Mouse (Mus musculus) intestine, embryonic 14.5 days (tissue): Measurements from ENCODE around the gene C1ql4. TPM values are rescaled to one million over a fixed set of nuclear protein-coding genes. Genes with fewer than 3 reads are reported as not detected.

ENCODE experiments used
- ATAC-seq: fragments of 200-750 bp; cut with Nextera tagmentation; replicated peaks from 2 replicates; pipeline ENCODE4 v1.8.0; 2017; ENCODE audit warnings: low read depth, moderate number of reproducible peaks, moderate TSS enrichment, moderate library complexity; ENCODE audit not compliant: low FRiP score, low TSS enrichment
- DNase-seq: peaks from one replicate; pipeline ENCODE4 v3.0.0-alpha.2; 2018; ENCODE audit warnings: low spot score
- H3K27ac ChIP-seq: fragments of 300-500 bp; sonication (generic); 2 replicates; pipeline ENCODE4 v1.5.1; 2014; ENCODE audit warnings: low read depth, mild to moderate bottlenecking, control low read depth
- H3K27me3 ChIP-seq: fragments of 300-500 bp; sonication (generic); replicated peaks from 2 replicates; pipeline ENCODE4 v1.6.1; 2014; ENCODE audit warnings: low read length, control low read depth; ENCODE audit not compliant: control insufficient read depth, insufficient read depth
- H3K36me3 ChIP-seq: fragments of 300-500 bp; sonication (generic); 2 replicates; pipeline ENCODE4 v1.6.1; 2014; ENCODE audit warnings: low read length, control low read depth; ENCODE audit not compliant: control insufficient read depth, insufficient read depth
- H3K4me1 ChIP-seq: fragments of 300-500 bp; sonication (generic); replicated peaks from 2 replicates; pipeline ENCODE4 v1.6.1; 2014; ENCODE audit warnings: low read length, control low read depth, mixed read lengths; ENCODE audit not compliant: control insufficient read depth, insufficient read depth
- H3K4me2 ChIP-seq: fragments of 300-500 bp; sonication (generic); 2 replicates; pipeline ENCODE4 v1.6.1; 2014; ENCODE audit warnings: low read length
- H3K4me3 ChIP-seq: fragments of 300-500 bp; sonication (generic); 2 replicates; pipeline ENCODE4 v1.5.1; 2014; ENCODE audit warnings: low read depth, low read length, control low read depth, mixed read lengths
- H3K9ac ChIP-seq: fragments of 300-500 bp; sonication (generic); 2 replicates; pipeline ENCODE4 v1.6.1; 2014; ENCODE audit warnings: mild to moderate bottlenecking, low read length
- H3K9me3 ChIP-seq: fragments of 300-500 bp; sonication (generic); 2 replicates; pipeline ENCODE4 v1.6.1; 2016; ENCODE audit warnings: low read length, control low read depth; ENCODE audit not compliant: control insufficient read depth
- WGBS: fragments of 180-500 bp; shearing (Covaris S2); extraction: QIAGEN DNeasy Blood & Tissue Kit; methylation state at CpG from one replicate; pipeline ENCODE4 v1.1.7; 2014; 5-methylcytosine and 5-hydroxymethylcytosine counted together
- polyA plus RNA-seq: library from polyadenylated mRNA; unstranded; fragments of >200 nt; fragmentation: Nextera tagmentation; extraction: Ambion mirVana; gene quantifications from 2 replicates; pipeline ENCODE4 v1.2.1, GENCODE M21; 2014

C1ql4 gene
- polyA plus RNA-seq, 1 experiment from 2014 or later, result 0.16 TPM

DNA sequence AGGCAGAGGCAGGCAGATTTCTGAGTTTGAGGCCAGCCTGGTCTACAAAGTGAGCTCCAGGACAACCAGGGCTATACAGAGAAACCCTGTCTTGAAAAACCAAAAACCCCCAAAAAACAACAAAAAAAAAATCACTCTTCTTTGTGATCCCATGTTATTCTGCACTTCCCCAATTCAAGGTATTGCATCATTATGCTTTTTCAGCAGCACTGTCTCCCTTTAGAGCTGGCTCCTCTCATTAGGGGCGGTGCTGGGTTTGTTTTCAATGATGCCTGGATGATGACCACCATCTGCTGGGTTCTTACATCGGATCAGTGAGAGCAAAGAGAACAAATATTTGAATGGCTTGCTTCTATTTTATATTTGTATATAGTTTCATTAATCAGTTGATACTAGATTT, 35.0 kb upstream of the C1ql4 start:
- H3K9me3 ChIP-seq, result no peaks in the 10 kb centered on the region
- H3K27me3 ChIP-seq, result no peaks in the 10 kb centered on the region
- WGBS, result 59% methylated on average over 2 of the region's 2 CpGs
- H3K36me3 ChIP-seq, result no peaks in the 10 kb centered on the region
- ATAC-seq (no peak), DNase-seq (no peak)
- no peak overlapping the region for H3K4me3 ChIP-seq
- no peak overlapping the region for H3K9ac ChIP-seq
- H3K27ac ChIP-seq, result no peak overlapping the region
- no peak overlapping the region for H3K4me2 ChIP-seq
- no peaks in the 10 kb centered on the region for H3K4me1 ChIP-seq

DNA sequence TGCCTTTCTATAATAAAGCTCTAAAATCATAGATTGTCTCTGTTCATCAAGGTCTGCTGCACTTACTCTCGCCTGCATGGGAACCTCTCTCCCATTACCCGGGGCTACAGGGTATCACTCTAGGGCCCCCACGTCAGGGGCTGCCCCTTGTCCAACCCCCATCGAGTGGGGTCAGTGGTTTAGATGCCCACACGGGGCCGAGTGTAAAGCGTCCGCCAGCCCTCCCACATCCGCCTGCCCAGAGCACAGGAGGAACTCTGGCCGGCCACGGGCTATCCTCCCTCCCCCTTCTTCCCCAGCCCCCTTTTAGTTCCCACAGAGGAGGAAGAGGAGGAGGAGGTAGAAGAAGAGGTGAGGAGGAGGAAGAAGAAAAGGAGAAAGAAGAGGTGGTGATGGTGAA, 33.2 kb upstream of the C1ql4 start:
- Histone ChIP-seq H3K9me3 (no peaks in the 10 kb centered on the region), H3K27ac (no peak overlapping the region), H3K4me3 (no peak overlapping the region), H3K4me1 (no peaks in the 10 kb centered on the region), H3K36me3 (no peaks in the 10 kb centered on the region), H3K9ac (no peak overlapping the region), H3K4me2 (no peak overlapping the region), H3K27me3 (no peaks in the 10 kb centered on the region)
- ATAC-seq (no peak), DNase-seq (no peak)
- WGBS, result 15% methylated on average over 11 of the region's 11 CpGs

DNA sequence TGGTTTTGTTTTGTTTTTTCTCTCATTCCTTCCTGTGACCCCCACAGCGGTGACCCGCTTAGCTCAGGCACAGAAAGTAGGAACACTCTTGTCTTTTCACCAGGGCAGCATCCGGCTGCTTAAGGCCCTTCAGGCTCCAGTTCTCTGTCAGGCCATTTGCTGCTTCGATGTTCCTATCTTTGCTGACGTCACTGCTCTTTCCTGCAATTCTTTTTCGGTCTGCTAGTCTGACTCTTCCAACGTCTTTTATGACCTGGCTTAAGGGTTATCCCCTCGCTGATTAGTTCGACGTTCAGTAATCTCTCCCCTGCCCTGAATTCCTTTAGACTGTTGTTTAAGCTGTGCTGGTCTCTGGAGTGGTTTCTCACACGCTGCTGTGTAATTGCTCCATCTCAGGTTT, 28.9 kb upstream of the C1ql4 start:
- no peak for DNase-seq
- no peak overlapping the region for H3K27ac ChIP-seq

DNA sequence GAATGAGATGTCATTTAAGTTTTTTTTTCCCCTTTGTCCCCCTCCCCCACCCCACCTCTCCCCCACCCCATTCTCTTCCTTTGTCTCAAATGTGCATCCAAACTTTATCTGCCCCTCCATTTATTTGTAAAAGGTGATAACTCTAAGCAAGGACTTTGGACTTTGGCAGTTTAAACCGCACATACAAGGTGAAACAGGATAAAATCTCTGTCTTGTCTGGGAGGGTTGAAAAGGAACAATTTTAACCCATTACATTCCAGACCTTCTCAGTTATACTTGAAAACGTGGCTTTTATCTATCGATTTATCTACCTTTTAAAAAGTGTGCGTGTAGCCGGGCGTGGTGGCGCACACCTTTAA, 27.4 kb upstream of the C1ql4 start:
- DNase-seq, result no peak
- WGBS, result 75% methylated on average over 7 of the region's 7 CpGs
- H3K27ac ChIP-seq, result 0 out of 2 replicates have a peak overlapping the region, but pooled peaks have one; percentile 40

More for the DNA sequence above, 28.9 kb upstream of the C1ql4 start:
- no peaks in the 10 kb centered on the region for H3K27me3 ChIP-seq
- 33% methylated on average over 11 of the region's 11 CpGs for WGBS
- no peak overlapping the region for H3K4me2 ChIP-seq
- no peaks in the 10 kb centered on the region for H3K9me3 ChIP-seq
- H3K4me1 ChIP-seq, result peaks cover 4% of the 10 kb centered on the region; the same call in 1 of the 2 replicates
- no peak overlapping the region for H3K4me3 ChIP-seq
- no peak for ATAC-seq
- H3K36me3 ChIP-seq, result no peaks in the 10 kb centered on the region
- H3K9ac ChIP-seq, result no peak overlapping the region

DNA sequence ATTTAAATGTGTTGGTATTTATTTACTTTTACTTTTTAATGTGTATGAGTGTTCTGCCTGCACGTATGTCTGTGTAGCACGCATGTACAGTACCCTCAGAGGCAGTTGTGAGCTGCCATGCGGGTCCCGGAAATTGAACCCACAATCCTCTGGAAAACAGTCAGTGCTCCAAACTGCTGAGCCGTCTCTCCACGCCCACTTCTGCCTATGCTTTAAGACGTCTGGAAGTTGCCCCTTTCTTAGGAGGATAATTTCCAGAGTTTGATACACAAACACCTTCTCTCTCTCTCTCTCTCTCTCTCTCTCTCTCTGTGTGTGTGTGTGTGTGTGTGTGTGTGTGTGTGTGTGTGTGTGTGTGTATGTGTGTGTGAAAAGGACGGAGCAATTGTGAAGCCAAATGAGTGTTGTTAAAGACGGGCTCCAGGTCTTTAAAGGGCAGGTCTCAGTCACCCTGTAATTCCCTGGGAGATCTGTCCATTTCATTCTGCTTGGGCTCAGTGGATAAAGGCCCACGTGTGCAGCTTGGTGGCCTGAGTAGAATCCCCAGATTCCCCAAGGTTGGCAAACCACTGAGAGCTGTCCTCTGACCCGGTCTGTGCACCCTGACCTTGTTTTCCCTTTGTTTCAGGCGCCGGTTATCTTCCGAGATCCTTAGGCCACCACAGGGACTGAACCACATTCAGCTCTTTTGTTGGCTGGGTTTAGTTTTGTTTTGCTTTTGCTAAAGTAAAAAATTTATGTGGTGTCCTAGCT, 26.9 kb upstream of the C1ql4 start:
- no peak overlapping the region for H3K9ac ChIP-seq
- no peaks in the 10 kb centered on the region for H3K36me3 ChIP-seq
- no peaks in the 10 kb centered on the region for H3K9me3 ChIP-seq
- H3K4me2 ChIP-seq, result no peak overlapping the region
- H3K27ac ChIP-seq, result 0 out of 2 replicates have a peak overlapping the region, but pooled peaks have one; percentile 40
- 50% methylated on average over 14 of the region's 14 CpGs for WGBS
- no peak for DNase-seq
- no peak overlapping the region for H3K4me3 ChIP-seq
- no peak for ATAC-seq
- H3K4me1 ChIP-seq, result peaks cover 4% of the 10 kb centered on the region; the same call in 1 of the 2 replicates
- H3K27me3 ChIP-seq, result no peaks in the 10 kb centered on the region

More for the DNA sequence above, 27.4 kb upstream of the C1ql4 start:
- Histone ChIP-seq H3K4me2 (no peak overlapping the region), H3K4me1 (peaks cover 4% of the 10 kb centered on the region; the same call in 1 of the 2 replicates), H3K4me3 (no peak overlapping the region), H3K9ac (no peak overlapping the region), H3K27me3 (no peaks in the 10 kb centered on the region), H3K36me3 (no peaks in the 10 kb centered on the region), H3K9me3 (no peaks in the 10 kb centered on the region)
- no peak for ATAC-seq

DNA sequence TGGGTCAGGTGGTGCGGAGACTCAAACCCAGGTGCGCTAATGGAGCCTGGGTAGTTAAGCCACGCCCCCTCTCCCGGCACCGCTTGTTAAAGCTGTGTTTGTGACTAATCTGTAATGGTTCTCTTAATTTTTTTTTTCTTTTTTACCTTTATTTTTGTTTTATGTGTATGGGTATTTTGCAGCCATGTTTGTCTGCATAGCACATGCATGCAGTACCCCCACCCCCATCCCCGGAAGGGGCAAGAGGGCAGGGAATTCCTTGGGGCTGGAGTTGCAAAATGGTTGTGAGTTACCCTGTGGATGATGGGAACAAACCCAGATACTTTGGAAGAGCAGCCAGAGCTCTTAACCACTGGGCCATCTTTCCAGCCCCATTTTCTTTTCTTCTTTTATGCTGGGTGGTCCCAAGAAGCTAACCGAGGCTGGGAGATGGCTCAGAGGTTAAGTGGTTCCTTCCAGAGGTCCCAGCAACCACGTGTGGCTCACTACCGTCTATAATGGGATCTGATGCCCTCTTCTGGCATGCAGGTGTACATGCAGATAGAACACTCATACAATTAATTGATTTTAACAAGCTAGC, 25.9 kb upstream of the C1ql4 start:
- H3K9me3 ChIP-seq, result no peaks in the 10 kb centered on the region
- no peaks in the 10 kb centered on the region for H3K36me3 ChIP-seq
- no peak overlapping the region for H3K4me3 ChIP-seq
- H3K9ac ChIP-seq, result no peak overlapping the region
- H3K4me2 ChIP-seq, result peak overlapping the region; percentile 33
- 5% methylated on average over 9 of the region's 9 CpGs for WGBS
- DNase-seq (no peak), ATAC-seq (no peak; the same call in 1 of the 2 replicates)
- H3K27me3 ChIP-seq, result no peaks in the 10 kb centered on the region
- H3K4me1 ChIP-seq, result peaks cover 4% of the 10 kb centered on the region; the same call in 1 of the 2 replicates
- no peak overlapping the region for H3K27ac ChIP-seq

DNA sequence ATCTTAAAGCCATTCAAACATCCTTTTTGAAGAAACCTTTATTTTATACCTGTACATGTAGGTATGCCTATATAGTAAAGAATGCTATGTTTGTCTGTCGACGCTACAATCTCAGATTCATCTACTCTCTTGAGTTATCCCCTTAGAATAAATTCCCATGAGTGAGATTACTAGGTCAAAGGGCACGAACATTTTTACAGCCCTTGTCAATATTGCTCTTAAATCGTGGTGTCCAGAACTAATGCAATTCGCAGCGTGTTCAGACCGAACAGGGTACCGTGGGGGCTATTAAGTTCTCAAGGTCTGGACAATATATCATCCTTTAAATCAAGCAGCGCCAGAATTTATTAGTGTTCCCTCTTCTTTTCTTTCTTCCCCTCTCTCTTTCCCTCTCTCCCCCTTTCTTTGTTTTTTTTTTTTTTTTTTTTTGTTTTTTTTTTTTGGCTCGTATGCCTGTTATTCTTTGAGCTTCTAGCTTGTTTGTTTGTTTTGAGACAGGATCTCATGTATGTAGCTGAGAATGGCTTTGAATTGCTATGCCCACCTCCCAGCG, 25.3 kb upstream of the C1ql4 start:
- H3K9ac ChIP-seq, result no peak overlapping the region
- no peak for ATAC-seq
- H3K27ac ChIP-seq, result no peak overlapping the region
- H3K4me1 ChIP-seq, result peaks cover 4% of the 10 kb centered on the region; the same call in 1 of the 2 replicates
- H3K27me3 ChIP-seq, result no peaks in the 10 kb centered on the region
- peak overlapping the region; percentile 33 for H3K4me2 ChIP-seq
- WGBS, result 36% methylated on average over 11 of the region's 11 CpGs
- no peaks in the 10 kb centered on the region for H3K9me3 ChIP-seq
- no peak overlapping the region for H3K4me3 ChIP-seq
- H3K36me3 ChIP-seq, result no peaks in the 10 kb centered on the region
- no peak for DNase-seq

DNA sequence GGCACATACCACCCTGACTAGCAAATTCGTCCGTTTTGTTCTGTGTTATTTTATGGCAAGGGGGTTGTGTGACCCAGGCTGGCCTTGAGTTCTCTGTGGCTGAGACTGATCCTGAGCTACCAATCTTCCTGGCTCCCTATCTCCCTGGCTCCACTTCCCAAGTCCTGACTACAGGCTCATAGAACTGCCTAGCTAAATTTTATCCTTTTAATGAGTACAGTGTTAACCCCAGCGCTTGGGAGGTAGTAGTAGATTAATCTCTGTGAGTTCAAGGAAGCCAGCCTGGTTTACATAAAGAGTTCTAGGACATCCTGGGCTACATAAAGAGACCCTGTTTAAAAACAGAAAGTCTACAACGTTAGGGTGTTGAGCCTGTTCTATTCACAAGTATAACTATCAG, 24.2 kb upstream of the C1ql4 start:
- DNase-seq (no peak), ATAC-seq (no peak)
- no peak overlapping the region for H3K4me3 ChIP-seq
- H3K4me2 ChIP-seq, result no peak overlapping the region
- 39% methylated on average over 4 of the region's 4 CpGs for WGBS
- H3K27me3 ChIP-seq, result no peaks in the 10 kb centered on the region
- H3K9me3 ChIP-seq, result no peaks in the 10 kb centered on the region
- H3K9ac ChIP-seq, result no peak overlapping the region
- no peaks in the 10 kb centered on the region for H3K36me3 ChIP-seq
- H3K4me1 ChIP-seq, result peaks cover 4% of the 10 kb centered on the region; the same call in 1 of the 2 replicates
- H3K27ac ChIP-seq, result no peak overlapping the region
